Mouse (Mus musculus): Measurements from ENCODE around the gene Adat3.
"Not testable (repeated sequence)": the region's sequence is repeated elsewhere in the genome, so short reads cannot be mapped to it uniquely, and the experiment has no call there.

Adat3 gene

GRCm38 (mm10) chr10:80578131-80578750, 24.4 kb upstream of the Adat3 start:
- peak; percentile 75 for DNase-seq (ENCODE audit: low spot score)

- DNase-seq (ENCODE audit: low spot score), result no peak
Observed at GRCm38 (mm10) chr10:80578911-80579310, 23.8 kb upstream of the Adat3 start.

GRCm38 (mm10) chr10:80583047-80583446, 19.6 kb upstream of the Adat3 start:
- DNase-seq (ENCODE audit: low spot score), result no peak

- DNase-seq (ENCODE audit: low spot score), result no peak
Observed at GRCm38 (mm10) chr10:80584045-80584488, 18.6 kb upstream of the Adat3 start.

- no peak for DNase-seq (ENCODE audit: low spot score)
Observed at GRCm38 (mm10) chr10:80584642-80585552, 17.8 kb upstream of the Adat3 start.

GRCm38 (mm10) chr10:80585581-80585980, 17.1 kb upstream of the Adat3 start:
- DNase-seq (ENCODE audit: low spot score), result no peak

- DNase-seq (ENCODE audit: low spot score), result no peak
Observed at GRCm38 (mm10) chr10:80586407-80587304, 16.0 kb upstream of the Adat3 start.

- DNase-seq (ENCODE audit: low spot score), result peak; percentile 68
Observed at GRCm38 (mm10) chr10:80587305-80587657, 15.4 kb upstream of the Adat3 start.

- DNase-seq (ENCODE audit: low spot score), result no peak
Observed at GRCm38 (mm10) chr10:80589127-80589878, 13.4 kb upstream of the Adat3 start.

GRCm38 (mm10) chr10:80589879-80590854, 12.5 kb upstream of the Adat3 start, which contains the start of gene Abhd17a:
Gene Abhd17a (minus strand): TSS chr10:80590341.
- DNase-seq (ENCODE audit: low spot score), result peak; percentile 98

- DNase-seq (ENCODE audit: low spot score), result no peak
Observed at GRCm38 (mm10) chr10:80596318-80596717, 6.4 kb upstream of the Adat3 start.

GRCm38 (mm10) chr10:80603364-80603763, 684 bp downstream of the Adat3 start:
- DNase-seq (ENCODE audit: low spot score), result no peak

GRCm38 (mm10) chr10:80604001-80604509, 1.4 kb downstream of the Adat3 start:
- no peak for DNase-seq (ENCODE audit: low spot score)

GRCm38 (mm10) chr10:80604988-80605387, 2.3 kb downstream of the Adat3 start:
- DNase-seq (ENCODE audit: low spot score), result no peak

GRCm38 (mm10) chr10:80605721-80606120, 3.0 kb downstream of the Adat3 start, which contains the start of gene Gm49322:
Gene Gm49322 (plus strand): TSS chr10:80606021.
- not testable (repeated sequence) for DNase-seq (ENCODE audit: low spot score)

GRCm38 (mm10) chr10:80606306-80606705, 3.6 kb downstream of the Adat3 start:
- no peak for DNase-seq (ENCODE audit: low spot score)

GRCm38 (mm10) chr10:80606737-80607350, 4.2 kb downstream of the Adat3 start:
- DNase-seq (ENCODE audit: low spot score), result no peak

GRCm38 (mm10) chr10:80608435-80608834, 5.8 kb downstream of the Adat3 start:
- DNase-seq (ENCODE audit: low spot score), result no peak

GRCm38 (mm10) chr10:80609269-80609924, 6.7 kb downstream of the Adat3 start:
- DNase-seq (ENCODE audit: low spot score), result no peak

All from testis, postnatal 14 days (tissue).